Mouse (Mus musculus) heart, adult 2 months (tissue): ENCODE data around the gene Pla2g12b.

Source experiments
- CTCF ChIP-seq: fragments of 200-600 bp; IDR thresholded peaks from 2 replicates; pipeline ENCODE4 v1.8.1; 2022; ENCODE audit warnings: antibody characterized with exemption, mild to moderate bottlenecking, moderate library complexity
- EP300 ChIP-seq: fragments of 200-500 bp; IDR thresholded peaks from 2 replicates; pipeline ENCODE4 v1.6.1; 2011; ENCODE audit warnings: low read depth, low read length, control low read depth; ENCODE audit not compliant: insufficient read depth
- POLR2A ChIP-seq: fragments of 200-500 bp; IDR thresholded peaks from 2 replicates; pipeline ENCODE4 v1.6.1; 2011; ENCODE audit warnings: mild to moderate bottlenecking, low read depth, low read length, control low read depth; ENCODE audit not compliant: insufficient read depth

DNA sequence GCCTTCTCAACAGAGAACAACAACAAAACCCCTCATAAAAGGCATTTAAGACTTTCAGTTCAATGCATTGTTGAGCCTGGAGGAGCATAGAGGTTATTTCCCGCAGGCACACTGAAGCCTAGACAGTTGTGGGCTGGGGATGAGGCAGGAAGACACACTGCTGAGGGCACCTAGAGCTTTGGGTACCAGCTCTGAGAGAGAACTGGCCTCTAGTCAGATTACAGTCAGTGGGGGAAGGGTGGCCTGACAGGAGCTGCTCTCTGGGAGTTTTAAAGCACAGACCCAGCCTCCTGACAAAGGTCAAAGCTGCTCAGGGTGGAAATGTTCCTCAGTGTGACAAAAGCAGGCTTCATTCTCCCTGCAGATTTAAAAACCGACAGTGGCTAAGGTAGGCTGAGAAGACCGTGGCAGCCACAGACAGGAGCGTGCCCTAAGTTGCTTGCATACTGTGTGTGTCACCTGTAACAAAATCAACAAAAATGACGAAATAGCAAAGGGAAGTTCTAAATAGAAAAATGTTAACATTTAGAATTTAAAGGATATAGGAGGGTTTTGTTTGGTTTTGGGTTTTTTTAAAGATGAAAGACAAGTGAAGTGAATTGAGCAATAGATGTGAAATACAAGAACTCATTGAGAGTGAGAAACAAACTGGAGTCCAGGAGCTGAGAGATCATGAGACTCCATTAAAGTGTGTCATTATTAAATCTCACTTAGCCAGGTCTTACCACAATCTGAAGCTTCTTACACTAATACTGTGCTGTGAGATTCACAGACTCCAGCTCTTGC is 37.5 kb upstream of the Pla2g12b start:
- no peak for TF ChIP-seq POLR2A
- TF ChIP-seq CTCF, result no peak
- no peak for TF ChIP-seq EP300
